Mouse (Mus musculus) layer of hippocampus, adult 2 months (tissue): ENCODE results near the gene Rmi1. TPM values are rescaled to one million over a fixed set of nuclear protein-coding genes. Genes with fewer than 3 reads are reported as not detected.
A peak's percentile ranks its signal among the peaks of the same experiment; 100 is the strongest.

Experiments used
- DNase-seq, 2 experiments: peaks; one replicate each; pipeline ENCODE4 v3.0.0; 2022; ENCODE audit warnings: low spot score in 2 of 2
- H3K27ac ChIP-seq: fragments of 200-600 bp; 2 replicates; pipeline ENCODE4 v1.8.1; 2022
- H3K4me3 ChIP-seq: fragments of 200-600 bp; 2 replicates; pipeline ENCODE4 v1.8.1; 2022; ENCODE audit warnings: mild to moderate bottlenecking
- CTCF ChIP-seq: fragments of 200-600 bp; conservative IDR thresholded peaks from 2 replicates; pipeline ENCODE4 v1.8.1; 2022; ENCODE audit warnings: antibody characterized with exemption, mild to moderate bottlenecking, moderate library complexity
- total RNA-seq, 2 experiments: library from RNA; stranded (reverse); gene quantifications; 2 replicates each; pipeline ENCODE4 v1.2.3; 2021

The Rmi1 gene
- total RNA-seq, 2 experiments from 2014 or later: 16.8 to 17.9 TPM

GRCm38 (mm10) chr13:58415838-58416237 lies 13.8 kb downstream of the Rmi1 start:
- Histone ChIP-seq H3K4me3 (no peak overlapping the region), H3K27ac (no peak overlapping the region)
- TF ChIP-seq CTCF: no peak
- no peak for DNase-seq

- DNase-seq: no peak
- TF ChIP-seq CTCF: no peak
- Histone ChIP-seq H3K27ac (no peak overlapping the region), H3K4me3 (no peak overlapping the region)
Measured at GRCm38 (mm10) chr13:58418656-58419055, 16.6 kb downstream of the Rmi1 start.

DNA sequence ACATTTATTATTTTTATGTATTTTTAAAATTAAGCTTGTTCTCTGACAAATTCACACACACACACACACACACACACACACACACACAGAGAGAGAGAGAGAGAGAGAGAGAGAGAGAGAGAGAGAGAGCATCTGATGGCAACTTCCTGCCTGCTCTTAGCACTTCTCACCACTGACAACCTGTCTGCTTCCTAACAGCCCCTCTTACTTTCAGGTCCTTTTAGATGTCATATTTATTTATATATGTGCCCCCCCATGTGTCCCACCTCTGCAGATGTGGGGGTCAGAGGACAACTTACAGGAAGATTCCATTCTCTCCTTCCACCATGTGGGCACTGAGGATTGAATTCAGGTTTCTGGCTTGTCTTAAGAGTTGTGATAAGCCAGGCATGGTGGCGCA lies 17.2 kb downstream of the Rmi1 start:
- no peak overlapping the region for H3K4me3 ChIP-seq
- no peak for TF ChIP-seq CTCF

DNA sequence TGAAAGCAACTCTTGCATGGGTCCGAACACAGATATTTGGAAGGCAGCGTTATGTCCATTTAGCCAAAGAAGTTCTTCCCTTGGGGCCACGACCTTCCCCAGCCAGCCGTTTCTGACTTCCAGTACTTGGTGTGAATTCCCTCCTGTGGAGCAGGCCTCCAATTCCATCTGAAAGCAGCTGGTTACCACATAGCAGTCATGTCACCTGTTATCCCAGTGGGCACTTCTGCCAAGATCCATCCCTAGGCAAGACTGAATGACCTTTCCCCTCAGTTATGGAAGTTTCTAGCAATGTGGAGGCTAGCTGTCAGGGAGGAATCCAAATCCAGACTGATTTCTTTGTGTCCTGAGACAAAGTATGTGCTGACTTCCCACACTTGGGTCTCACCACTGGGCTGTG lies 19.0 kb downstream of the Rmi1 start:
- H3K4me3 ChIP-seq: no peak overlapping the region
- TF ChIP-seq CTCF: no peak
- no peak for DNase-seq

More for the DNA sequence above, 17.2 kb downstream of the Rmi1 start:
- no peak overlapping the region for H3K27ac ChIP-seq
- no peak for DNase-seq

GRCm38 (mm10) chr13:58422242-58422641 lies 20.2 kb downstream of the Rmi1 start:
- no peak for DNase-seq
- no peak for TF ChIP-seq CTCF
- Histone ChIP-seq H3K4me3 (no peak overlapping the region), H3K27ac (no peak overlapping the region)

More for the DNA sequence above, 19.0 kb downstream of the Rmi1 start:
- no peak overlapping the region for H3K27ac ChIP-seq

GRCm38 (mm10) chr13:58423061-58423660 lies 21.1 kb downstream of the Rmi1 start:
- no peak for DNase-seq
- Histone ChIP-seq H3K27ac (no peak overlapping the region), H3K4me3 (no peak overlapping the region)
- no peak for TF ChIP-seq CTCF

- DNase-seq: no peak
- TF ChIP-seq CTCF: no peak
- Histone ChIP-seq H3K27ac (no peak overlapping the region), H3K4me3 (no peak overlapping the region)
Measured at GRCm38 (mm10) chr13:58439716-58440115, 37.7 kb downstream of the Rmi1 start.

GRCm38 (mm10) chr13:58443326-58443725 lies 41.3 kb downstream of the Rmi1 start:
- no peak for DNase-seq
- Histone ChIP-seq H3K4me3 (no peak overlapping the region), H3K27ac (no peak overlapping the region)
- TF ChIP-seq CTCF: no peak

- DNase-seq: no peak
- no peak overlapping the region for H3K27ac ChIP-seq
- no peak for TF ChIP-seq CTCF
Measured at GRCm38 (mm10) chr13:58443787-58444186, 41.7 kb downstream of the Rmi1 start.

GRCm38 (mm10) chr13:58446541-58446940 lies 44.5 kb downstream of the Rmi1 start:
- no peak overlapping the region for H3K27ac ChIP-seq
- no peak overlapping the region for H3K4me3 ChIP-seq
- no peak for DNase-seq
- no peak for TF ChIP-seq CTCF

More at GRCm38 (mm10) chr13:58443787-58444186, 41.7 kb downstream of the Rmi1 start:
- H3K4me3 ChIP-seq: no peak overlapping the region

GRCm38 (mm10) chr13:58450459-58451182 lies 48.6 kb downstream of the Rmi1 start:
- Histone ChIP-seq H3K4me3 (no peak overlapping the region), H3K27ac (no peak overlapping the region)
- DNase-seq: no peak
- no peak for TF ChIP-seq CTCF

GRCm38 (mm10) chr13:58452246-58452645 lies 50.2 kb downstream of the Rmi1 start:
- no peak for DNase-seq
- no peak overlapping the region for H3K27ac ChIP-seq
- TF ChIP-seq CTCF: no peak
- H3K4me3 ChIP-seq: no peak overlapping the region

DNA sequence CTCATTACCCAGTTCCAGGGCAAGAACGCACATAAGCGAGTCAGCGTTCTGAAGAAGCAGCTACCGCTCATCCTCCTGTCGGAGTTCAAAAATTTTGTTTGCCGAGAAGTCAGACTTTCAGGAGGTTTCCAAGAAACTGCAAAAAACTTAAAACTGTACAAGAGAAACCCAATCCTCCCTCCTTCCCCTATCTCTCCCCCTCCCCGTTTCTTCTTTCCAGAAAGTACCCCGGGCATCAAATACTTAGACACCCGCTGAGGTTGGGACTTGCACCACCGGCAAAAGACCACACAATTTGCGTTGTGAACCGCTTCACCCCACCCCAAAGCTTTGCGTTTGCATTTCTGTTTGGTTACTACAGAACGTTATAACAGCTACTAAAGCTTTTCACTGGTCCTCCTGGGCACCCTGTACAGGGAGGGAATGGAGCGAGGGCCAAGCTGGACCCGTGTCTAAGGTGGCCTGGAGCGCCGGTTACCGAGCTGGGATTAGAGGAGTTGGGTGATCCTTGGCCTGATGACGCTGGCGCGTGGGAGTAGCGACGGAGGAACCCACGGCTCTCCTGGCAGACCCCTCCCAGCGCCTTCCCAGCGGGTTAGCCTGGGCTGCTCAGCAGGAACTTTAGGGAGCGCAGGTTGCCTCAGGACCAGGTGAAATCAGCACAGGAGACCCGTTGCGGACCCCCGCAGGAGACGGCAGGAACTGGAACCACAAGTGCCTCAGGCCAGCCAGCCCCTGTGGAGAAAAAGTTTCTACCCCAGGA lies 50.8 kb downstream of the Rmi1 start:
- Histone ChIP-seq H3K27ac (no peak overlapping the region), H3K4me3 (peak overlapping the region; percentile 38)
- no peak for DNase-seq
- TF ChIP-seq CTCF: no peak
